Mouse (Mus musculus): ENCODE results near the gene Scube2. TPM values are rescaled to one million over a fixed set of nuclear protein-coding genes. Genes with fewer than 3 reads are reported as not detected.

Gene Scube2
- 9.3 and 10.1 TPM in 2 replicates for polyA plus RNA-seq (2016; fragmentation: Nextera tagmentation; extraction: Ambion mirVana)

GRCm38 (mm10) chr7:109865370-109866229 is at the start of gene Scube2:
Gene Scube2, minus strand, starts transcription at chr7:109865679.
- H3K36me3 ChIP-seq = no peaks in the 10 kb centered on the region
- no peaks in the 10 kb centered on the region for H3K9me3 ChIP-seq (replicated peaks)
- peaks cover 29% of the 10 kb centered on the region for H3K4me1 ChIP-seq (replicated peaks)
- 2% methylated on average over 57 of the region's 69 CpGs for WGBS
- peak within 1 kb of the TSS; percentile 87 for H3K9ac ChIP-seq
- peaks cover 12% of the 10 kb centered on the region for H3K27me3 ChIP-seq (replicated peaks)
- H3K4me3 ChIP-seq = peak within 1 kb of the TSS; percentile 81
- peak; percentile 85 for ATAC-seq (ENCODE audit: insufficient number of reproducible peaks, low FRiP score)
- no peak within 1 kb of the TSS for H3K27ac ChIP-seq (ENCODE audit: poor library complexity, severe bottlenecking)
- peak within 1 kb of the TSS; percentile 96 for H3K4me2 ChIP-seq

GRCm38 (mm10) chr7:109906165-109906564 is 40.7 kb upstream of the Scube2 start:
- Histone ChIP-seq H3K9me3 (replicated peaks) (0 out of 2 replicates have a peak, but pooled peaks cover 3% of the 10 kb centered on the region), H3K4me3 (no peak overlapping the region)
- 88% methylated on average over 2 of the region's 2 CpGs for WGBS

GRCm38 (mm10) chr7:109900921-109901320 is 35.4 kb upstream of the Scube2 start:
- WGBS = 90% methylated on average over 9 of the region's 9 CpGs
- Histone ChIP-seq H3K4me2 (no peak overlapping the region), H3K27me3 (replicated peaks) (no peaks in the 10 kb centered on the region), H3K9me3 (replicated peaks) (no peaks in the 10 kb centered on the region), H3K9ac (no peak overlapping the region), H3K4me3 (no peak overlapping the region), H3K4me1 (replicated peaks) (0 out of 2 replicates have a peak, but pooled peaks cover 4% of the 10 kb centered on the region), H3K36me3 (peaks cover 99% of the 10 kb centered on the region), H3K27ac (ENCODE audit: poor library complexity, severe bottlenecking) (no peak overlapping the region)
- ATAC-seq (ENCODE audit: insufficient number of reproducible peaks, low FRiP score) = no peak

More at GRCm38 (mm10) chr7:109906165-109906564, 40.7 kb upstream of the Scube2 start:
- ATAC-seq (ENCODE audit: insufficient number of reproducible peaks, low FRiP score) = no peak
- H3K9ac ChIP-seq = no peak overlapping the region
- H3K4me2 ChIP-seq = no peak overlapping the region
- H3K4me1 ChIP-seq (replicated peaks) = no peaks in the 10 kb centered on the region
- peaks cover 93% of the 10 kb centered on the region for H3K36me3 ChIP-seq
- H3K27ac ChIP-seq (ENCODE audit: poor library complexity, severe bottlenecking) = no peak overlapping the region
- no peaks in the 10 kb centered on the region for H3K27me3 ChIP-seq (replicated peaks)

- H3K27ac ChIP-seq (ENCODE audit: poor library complexity, severe bottlenecking) = no peak overlapping the region
- H3K9ac ChIP-seq = no peak overlapping the region
- no peak overlapping the region for H3K4me3 ChIP-seq
- ATAC-seq (ENCODE audit: insufficient number of reproducible peaks, low FRiP score) = peak; percentile 51; the same call in 1 of the 2 replicates
- no peak overlapping the region for H3K4me2 ChIP-seq
- H3K4me1 ChIP-seq (replicated peaks) = 0 out of 2 replicates have a peak, but pooled peaks cover 4% of the 10 kb centered on the region
- peaks cover 99% of the 10 kb centered on the region for H3K36me3 ChIP-seq
- no peaks in the 10 kb centered on the region for H3K27me3 ChIP-seq (replicated peaks)
- no peaks in the 10 kb centered on the region for H3K9me3 ChIP-seq (replicated peaks)
Measured at GRCm38 (mm10) chr7:109898911-109899310, 33.4 kb upstream of the Scube2 start.

GRCm38 (mm10) chr7:109892530-109892929 is 27.1 kb upstream of the Scube2 start:
- Histone ChIP-seq H3K9me3 (replicated peaks) (no peaks in the 10 kb centered on the region), H3K36me3 (peaks cover 90% of the 10 kb centered on the region), H3K27ac (ENCODE audit: poor library complexity, severe bottlenecking) (no peak overlapping the region), H3K4me1 (replicated peaks) (no peaks in the 10 kb centered on the region), H3K4me3 (no peak overlapping the region), H3K27me3 (replicated peaks) (no peaks in the 10 kb centered on the region), H3K9ac (no peak overlapping the region), H3K4me2 (no peak overlapping the region)
- 40% methylated on average over 3 of the region's 3 CpGs for WGBS
- peak; percentile 51; the same call in 1 of the 2 replicates for ATAC-seq (ENCODE audit: insufficient number of reproducible peaks, low FRiP score)

GRCm38 (mm10) chr7:109891786-109892185 is 26.3 kb upstream of the Scube2 start:
- no peak for ATAC-seq (ENCODE audit: insufficient number of reproducible peaks, low FRiP score)
- H3K4me2 ChIP-seq = no peak overlapping the region
- no peak overlapping the region for H3K27ac ChIP-seq (ENCODE audit: poor library complexity, severe bottlenecking)
- H3K27me3 ChIP-seq (replicated peaks) = no peaks in the 10 kb centered on the region
- H3K9ac ChIP-seq = no peak overlapping the region
- H3K9me3 ChIP-seq (replicated peaks) = peaks cover 1% of the 10 kb centered on the region; the same call in 1 of the 2 replicates
- H3K4me3 ChIP-seq = no peak overlapping the region
- WGBS = 88% methylated on average over 4 of the region's 4 CpGs
- H3K36me3 ChIP-seq = peaks cover 89% of the 10 kb centered on the region
- H3K4me1 ChIP-seq (replicated peaks) = no peaks in the 10 kb centered on the region

- no peak for ATAC-seq (ENCODE audit: insufficient number of reproducible peaks, low FRiP score)
- H3K27me3 ChIP-seq (replicated peaks) = no peaks in the 10 kb centered on the region
- no peak overlapping the region for H3K27ac ChIP-seq (ENCODE audit: poor library complexity, severe bottlenecking)
- peaks cover 3% of the 10 kb centered on the region; the same call in 1 of the 2 replicates for H3K9me3 ChIP-seq (replicated peaks)
- no peak overlapping the region for H3K4me3 ChIP-seq
- H3K4me2 ChIP-seq = no peak overlapping the region
- H3K4me1 ChIP-seq (replicated peaks) = no peaks in the 10 kb centered on the region
- 89% methylated on average over 2 of the region's 2 CpGs for whole genome bisulfite sequencing
- peaks cover 76% of the 10 kb centered on the region for H3K36me3 ChIP-seq
- no peak overlapping the region for H3K9ac ChIP-seq
Measured at GRCm38 (mm10) chr7:109890256-109890655, 24.8 kb upstream of the Scube2 start.

GRCm38 (mm10) chr7:109889300-109889699 is 23.8 kb upstream of the Scube2 start:
- Histone ChIP-seq H3K4me2 (no peak overlapping the region), H3K27ac (ENCODE audit: poor library complexity, severe bottlenecking) (no peak overlapping the region), H3K4me3 (no peak overlapping the region), H3K36me3 (peaks cover 67% of the 10 kb centered on the region), H3K9me3 (replicated peaks) (peaks cover 3% of the 10 kb centered on the region; the same call in 1 of the 2 replicates), H3K27me3 (replicated peaks) (no peaks in the 10 kb centered on the region), H3K9ac (no peak overlapping the region), H3K4me1 (replicated peaks) (no peaks in the 10 kb centered on the region)
- ATAC-seq (ENCODE audit: insufficient number of reproducible peaks, low FRiP score) = no peak
- WGBS = 76% methylated on average over 5 of the region's 5 CpGs

GRCm38 (mm10) chr7:109886249-109886648 is 20.8 kb upstream of the Scube2 start:
- no peaks in the 10 kb centered on the region for H3K4me1 ChIP-seq (replicated peaks)
- 83% methylated on average over 1 of the region's 1 CpGs for WGBS
- no peak overlapping the region for H3K27ac ChIP-seq (ENCODE audit: poor library complexity, severe bottlenecking)
- H3K36me3 ChIP-seq = peaks cover 44% of the 10 kb centered on the region
- no peak for ATAC-seq (ENCODE audit: insufficient number of reproducible peaks, low FRiP score)
- H3K4me2 ChIP-seq = no peak overlapping the region
- peaks cover 6% of the 10 kb centered on the region; the same call in 1 of the 2 replicates for H3K9me3 ChIP-seq (replicated peaks)
- H3K9ac ChIP-seq = no peak overlapping the region
- no peaks in the 10 kb centered on the region for H3K27me3 ChIP-seq (replicated peaks)
- no peak overlapping the region for H3K4me3 ChIP-seq

GRCm38 (mm10) chr7:109882574-109882973 is 17.1 kb upstream of the Scube2 start:
- H3K4me2 ChIP-seq = no peak overlapping the region
- H3K36me3 ChIP-seq = peaks cover 10% of the 10 kb centered on the region
- H3K9ac ChIP-seq = no peak overlapping the region
- no peaks in the 10 kb centered on the region for H3K27me3 ChIP-seq (replicated peaks)
- no peak for ATAC-seq (ENCODE audit: insufficient number of reproducible peaks, low FRiP score)
- 92% methylated on average over 2 of the region's 2 CpGs for WGBS
- peaks cover 6% of the 10 kb centered on the region; the same call in 1 of the 2 replicates for H3K9me3 ChIP-seq (replicated peaks)
- no peak overlapping the region for H3K27ac ChIP-seq (ENCODE audit: poor library complexity, severe bottlenecking)
- H3K4me3 ChIP-seq = no peak overlapping the region
- peaks cover 10% of the 10 kb centered on the region for H3K4me1 ChIP-seq (replicated peaks)

- ATAC-seq (ENCODE audit: insufficient number of reproducible peaks, low FRiP score) = no peak
- 42% methylated on average over 2 of the region's 2 CpGs for WGBS
- Histone ChIP-seq H3K36me3 (peaks cover under 1% of the 10 kb centered on the region), H3K27ac (ENCODE audit: poor library complexity, severe bottlenecking) (no peak overlapping the region), H3K4me2 (no peak overlapping the region), H3K4me3 (no peak overlapping the region), H3K9ac (no peak overlapping the region), H3K9me3 (replicated peaks) (peaks cover 3% of the 10 kb centered on the region; the same call in 1 of the 2 replicates), H3K27me3 (replicated peaks) (no peaks in the 10 kb centered on the region), H3K4me1 (replicated peaks) (peaks cover 10% of the 10 kb centered on the region)
Measured at GRCm38 (mm10) chr7:109881561-109882099, 16.2 kb upstream of the Scube2 start.

All from heart, embryonic 12.5 days (tissue).